Comparison of ENCODE assay signal across 8 mouse cellular contexts in the genomic region with DNA sequence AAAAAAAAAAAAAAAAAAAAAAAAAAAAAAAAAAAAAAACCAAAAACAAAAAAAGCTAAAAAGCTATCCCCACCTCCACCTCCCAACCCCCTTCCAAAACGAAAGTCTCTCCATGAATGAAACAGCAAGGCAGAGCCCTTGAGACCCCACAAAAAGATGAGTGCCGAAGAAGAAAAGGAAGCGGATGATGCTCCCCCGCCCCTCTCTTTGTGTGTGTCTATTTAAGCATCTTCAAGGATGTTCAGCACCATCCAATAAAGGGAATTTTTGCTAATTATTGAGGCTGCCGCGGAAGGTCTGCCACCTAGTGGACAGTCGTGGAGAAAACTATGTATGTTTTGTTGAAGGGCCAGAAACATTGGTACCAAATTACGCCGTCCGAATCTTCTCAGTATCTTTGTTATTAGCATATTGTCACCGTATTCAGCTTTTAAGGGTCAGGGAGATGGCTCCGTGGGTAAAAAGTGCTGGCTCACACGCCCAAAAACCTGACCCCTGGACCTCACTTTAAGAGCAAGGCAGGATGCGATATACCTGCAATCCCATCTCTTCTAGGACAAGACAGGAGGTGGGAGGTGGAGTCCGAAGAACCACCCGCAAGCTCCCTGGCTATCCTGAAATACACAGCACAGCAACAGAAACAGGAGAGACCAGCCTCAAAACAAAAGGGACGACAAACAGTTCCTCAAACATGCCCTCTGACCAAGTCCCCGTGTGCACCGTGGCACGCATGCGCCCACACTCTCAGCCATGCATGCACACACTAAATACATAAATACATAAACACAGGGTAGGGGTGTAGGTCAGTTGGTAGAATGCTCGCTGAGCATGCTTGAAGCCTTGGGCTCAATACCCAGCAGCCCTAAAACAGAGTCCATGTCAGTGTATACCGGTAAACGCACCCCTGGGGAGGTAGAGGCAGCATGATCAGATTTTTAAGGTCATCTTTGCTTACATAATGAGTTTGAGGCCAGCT. TPM values are rescaled to one million over a fixed set of nuclear protein-coding genes. Genes with fewer than 3 reads are reported as not detected.
A peak's percentile ranks its signal among the peaks of the same experiment; 100 is the strongest.
DNase-seq lines count a peak whose midpoint lies in the region; ATAC-seq and TF ChIP-seq lines count a peak whose summit lies in the region.

No protein-coding gene starts in this region.

- no peak for TF ChIP-seq EP300 in ES-Bruce4 (IDR thresholded peaks at IDR 0.05; ENCODE audit: insufficient read depth, low read depth, low read length)

- TF ChIP-seq CTCF in ES-Bruce4 (IDR thresholded peaks at IDR 0.05; ENCODE audit: low read depth, low read length) = peak; percentile 52

- no peak for TF ChIP-seq POLR2A in ES-Bruce4 (IDR thresholded peaks at IDR 0.05; ENCODE audit: insufficient read depth, low read length)

- 51% methylated on average over 24 of the region's 24 CpGs for WGBS in embryonic facial prominence, embryonic 11.5 days
- 49% methylated on average over 24 of the region's 24 CpGs for WGBS in heart, embryonic 16.5 days
- WGBS in liver, embryonic 16.5 days (ENCODE audit: insufficient replicate concordance) = 41% methylated on average over 24 of the region's 24 CpGs
- 53% methylated on average over 24 of the region's 24 CpGs for WGBS in neural tube, embryonic 11.5 days

- H3K27ac ChIP-seq in ES-Bruce4 (ENCODE audit: insufficient read depth, low read length) = no peak overlapping the region
- H3K27ac ChIP-seq in embryonic facial prominence, embryonic 11.5 days (replicated peaks; ENCODE audit: low read depth, low read length) = no peak overlapping the region
- H3K27ac ChIP-seq in heart, embryonic 16.5 days (ENCODE audit: low read length) = no peak overlapping the region
- no peak overlapping the region for H3K27ac ChIP-seq in liver, embryonic 16.5 days (ENCODE audit: low read length)
- no peak overlapping the region for H3K27ac ChIP-seq in neural tube, embryonic 11.5 days (ENCODE audit: low read depth, low read length)

- no peaks in the 10 kb centered on the region for H3K36me3 ChIP-seq in ES-Bruce4 (ENCODE audit: control insufficient read depth, insufficient read depth, low read length, poor library complexity, severe bottlenecking)
- H3K36me3 ChIP-seq in embryonic facial prominence, embryonic 11.5 days (replicated peaks; ENCODE audit: control insufficient read depth, insufficient read depth, low read depth, low read length) = no peaks in the 10 kb centered on the region
- H3K36me3 ChIP-seq in heart, embryonic 16.5 days (ENCODE audit: control insufficient read depth, insufficient read depth) = no peaks in the 10 kb centered on the region
- H3K36me3 ChIP-seq in liver, embryonic 16.5 days (ENCODE audit: control insufficient read depth, insufficient read depth) = no peaks in the 10 kb centered on the region
- H3K36me3 ChIP-seq in neural tube, embryonic 11.5 days (ENCODE audit: control insufficient read depth, insufficient read depth, low read length) = no peaks in the 10 kb centered on the region

- H3K9ac ChIP-seq in ES-Bruce4 (ENCODE audit: low read depth, poor library complexity, severe bottlenecking) = no peak overlapping the region
- H3K9ac ChIP-seq in embryonic facial prominence, embryonic 11.5 days (replicated peaks; ENCODE audit: low read length) = no peak overlapping the region
- H3K9ac ChIP-seq in heart, embryonic 16.5 days (ENCODE audit: low read length) = no peak overlapping the region
- H3K9ac ChIP-seq in liver, embryonic 16.5 days (ENCODE audit: low read depth, low read length) = no peak overlapping the region
- no peak overlapping the region for H3K9ac ChIP-seq in neural tube, embryonic 11.5 days (ENCODE audit: low read length)

- H3K4me2 ChIP-seq in embryonic facial prominence, embryonic 11.5 days (ENCODE audit: low read depth, low read length) = no peak overlapping the region; the same call in 1 of the 2 replicates
- H3K4me2 ChIP-seq in heart, embryonic 16.5 days (ENCODE audit: low read depth, low read length) = peak overlapping the region; percentile 61
- peak overlapping the region; percentile 52; the same call in 1 of the 2 replicates for H3K4me2 ChIP-seq in liver, embryonic 16.5 days (ENCODE audit: low read depth, low read length)
- no peak overlapping the region for H3K4me2 ChIP-seq in neural tube, embryonic 11.5 days (ENCODE audit: low read depth)

- no peaks in the 10 kb centered on the region for H3K9me3 ChIP-seq in ES-Bruce4 (replicated peaks; ENCODE audit: control insufficient read depth, insufficient read depth, low read length, poor library complexity, severe bottlenecking)
- no peaks in the 10 kb centered on the region for H3K9me3 ChIP-seq in embryonic facial prominence, embryonic 11.5 days (replicated peaks; ENCODE audit: control insufficient read depth, low read length)
- no peaks in the 10 kb centered on the region for H3K9me3 ChIP-seq in heart, embryonic 16.5 days (replicated peaks; ENCODE audit: control insufficient read depth, low read length)
- H3K9me3 ChIP-seq in liver, embryonic 16.5 days (replicated peaks; ENCODE audit: control insufficient read depth, low read length) = no peaks in the 10 kb centered on the region
- no peaks in the 10 kb centered on the region for H3K9me3 ChIP-seq in neural tube, embryonic 11.5 days (ENCODE audit: control insufficient read depth, low read length)

- no peak for ATAC-seq in embryonic facial prominence, embryonic 11.5 days (replicated peaks; ENCODE audit: insufficient number of reproducible peaks, low FRiP score, low TSS enrichment, low read depth)
- ATAC-seq in heart, embryonic 16.5 days (replicated peaks; ENCODE audit: extremely low read depth, insufficient read depth, low FRiP score) = no peak
- no peak for ATAC-seq in liver, embryonic 16.5 days (ENCODE audit: low read depth)
- peak; percentile 52 for ATAC-seq in neural tube, embryonic 11.5 days (ENCODE audit: insufficient read depth, low FRiP score, low TSS enrichment)

- no peaks in the 10 kb centered on the region for H3K27me3 ChIP-seq in ES-Bruce4 (ENCODE audit: control insufficient read depth, insufficient read depth, low read length, poor library complexity, severe bottlenecking)
- no peaks in the 10 kb centered on the region for H3K27me3 ChIP-seq in embryonic facial prominence, embryonic 11.5 days (ENCODE audit: control insufficient read depth, insufficient read depth, low read length)
- no peaks in the 10 kb centered on the region for H3K27me3 ChIP-seq in heart, embryonic 16.5 days (ENCODE audit: control insufficient read depth, insufficient read depth, low read length)
- no peaks in the 10 kb centered on the region for H3K27me3 ChIP-seq in liver, embryonic 16.5 days (ENCODE audit: control insufficient read depth, insufficient read depth, low read depth, low read length)
- no peaks in the 10 kb centered on the region for H3K27me3 ChIP-seq in neural tube, embryonic 11.5 days (ENCODE audit: control insufficient read depth, insufficient read depth, low read length)

- H3K4me1 ChIP-seq in ES-Bruce4 (ENCODE audit: control insufficient read depth, insufficient read depth, low read length) = peaks cover 3% of the 10 kb centered on the region
- no peaks in the 10 kb centered on the region for H3K4me1 ChIP-seq in embryonic facial prominence, embryonic 11.5 days (ENCODE audit: control insufficient read depth, insufficient read depth, low read length)
- peaks cover 18% of the 10 kb centered on the region for H3K4me1 ChIP-seq in heart, embryonic 16.5 days (ENCODE audit: control insufficient read depth, insufficient read depth, low read length)
- no peaks in the 10 kb centered on the region; the same call in 1 of the 2 replicates for H3K4me1 ChIP-seq in liver, embryonic 16.5 days (ENCODE audit: control insufficient read depth, low read depth, low read length)
- no peaks in the 10 kb centered on the region for H3K4me1 ChIP-seq in neural tube, embryonic 11.5 days (ENCODE audit: control insufficient read depth, insufficient read depth, low read length)

- no peak overlapping the region for H3K4me3 ChIP-seq in ES-Bruce4 (ENCODE audit: low read depth, low read length)
- H3K4me3 ChIP-seq in embryonic facial prominence, embryonic 11.5 days (ENCODE audit: low read depth, low read length) = no peak overlapping the region
- H3K4me3 ChIP-seq in heart, embryonic 16.5 days (ENCODE audit: low read length) = peak overlapping the region; percentile 30; the same call in 1 of the 2 replicates
- H3K4me3 ChIP-seq in liver, embryonic 16.5 days (ENCODE audit: low read depth, low read length) = peak overlapping the region; percentile 26
- no peak overlapping the region for H3K4me3 ChIP-seq in neural tube, embryonic 11.5 days (ENCODE audit: low read depth, low read length)

- peak; percentile 51 to 55 for DNase-seq in adrenal gland, postnatal 36 days
- DNase-seq in embryonic facial prominence, embryonic 11.5 days (ENCODE audit: low spot score) = peak; percentile 76
- peak; percentile 76 to 81 for DNase-seq in kidney, postnatal 4 days
- DNase-seq in neural tube, embryonic 11.5 days (ENCODE audit: low spot score) = peak; percentile 68
- peak; percentile 55 for DNase-seq in telencephalon, adult 2 months (ENCODE audit: low read depth, low spot score)

RNA-seq across cellular contexts. Expression of gene Osbpl8, which starts 55.6 kb away (rescaled TPM):
- polyA plus RNA-seq in ES-Bruce4 (2011; ENCODE audit: insufficient read depth, insufficient read length, low read depth, missing spikeins) = 14.1 and 16.4 TPM in 2 replicates
- 10 to 100 TPM; 26.1 to 30.9 TPM for total RNA-seq in adrenal gland, postnatal 36 days (2021)
- 9.7 and 10.5 TPM in 2 replicates for polyA plus RNA-seq in embryonic facial prominence, embryonic 11.5 days (2014; fragmentation: Nextera tagmentation; extraction: Ambion mirVana)
- 28.8 and 30.2 TPM in 2 replicates for polyA plus RNA-seq in heart, embryonic 16.5 days (2015; fragmentation: Nextera tagmentation; extraction: Ambion mirVana)
- polyA plus RNA-seq in liver, embryonic 16.5 days (2015; fragmentation: Nextera tagmentation; extraction: Ambion mirVana) = 8.2 and 9.0 TPM in 2 replicates
- polyA plus RNA-seq in neural tube, embryonic 11.5 days (2014; fragmentation: Nextera tagmentation; extraction: Ambion mirVana) = 11.7 and 11.8 TPM in 2 replicates

Comparison
In these comparisons a context has a peak if more than half of its experiments do, and no peak if none do; other contexts are left out.
1. H3K4me3 ChIP-seq: peak in heart, embryonic 16.5 days (single experiment) and liver, embryonic 16.5 days (single experiment); none in ES-Bruce4 (single experiment), embryonic facial prominence, embryonic 11.5 days (single experiment) and neural tube, embryonic 11.5 days (single experiment).
2. H3K4me2 ChIP-seq: peak in heart, embryonic 16.5 days (single experiment) and liver, embryonic 16.5 days (single experiment); none in embryonic facial prominence, embryonic 11.5 days (single experiment) and neural tube, embryonic 11.5 days (single experiment).
3. Peak in every context shown above with its lines, with median percentiles within 50 percentile points of each other: DNase-seq.